Mouse (Mus musculus): Measurements from ENCODE around the gene Mas1. TPM values are rescaled to one million over a fixed set of nuclear protein-coding genes. Genes with fewer than 3 reads are reported as not detected.
A peak's percentile ranks its signal among the peaks of the same experiment; 100 is the strongest.

Gene Mas1
- polyA plus RNA-seq (2012; rRNA removed): 0.08 and 0.16 TPM in 2 replicates
- polyA plus RNA-seq (2014; fragmentation: Nextera tagmentation; extraction: Ambion mirVana): not detected in 2 replicates

GRCm38 (mm10) chr17:12868043-12868442 lies at the start of gene Mas1:
Gene Mas1, minus strand, starts transcription at chr17:12868143.
- H3K4me2 ChIP-seq (ENCODE audit: low read depth): no peak within 1 kb of the TSS
- DNase-seq (ENCODE audit: low read depth in 3 of 3, low spot score in 3 of 3) (no peak), ATAC-seq (ENCODE audit: insufficient read depth) (no peak)
- no peaks in the 10 kb centered on the region for H3K36me3 ChIP-seq (replicated peaks; ENCODE audit: control insufficient read depth, insufficient read depth, low read depth)
- 32% methylated on average over 2 of the region's 2 CpGs for WGBS (ENCODE audit: insufficient replicate concordance)
- no peak within 1 kb of the TSS for H3K4me3 ChIP-seq (ENCODE audit: insufficient read depth in 1 of 2, low read depth in 2 of 2, low read length in 2 of 2)
- TF ChIP-seq CTCF (IDR thresholded peaks at IDR 0.05; ENCODE audit: low read depth): no peak
- no peak for TF ChIP-seq EP300 (IDR thresholded peaks at IDR 0.05; ENCODE audit: low read depth)
- no peak within 1 kb of the TSS for H3K27ac ChIP-seq
- no peaks in the 10 kb centered on the region for H3K9me3 ChIP-seq (ENCODE audit: control insufficient read depth, low read length)
- no peaks in the 10 kb centered on the region; the same call in 1 of the 2 replicates for H3K27me3 ChIP-seq (ENCODE audit: control insufficient read depth, insufficient read depth, low read length)
- no peak within 1 kb of the TSS for H3K9ac ChIP-seq (replicated peaks)
- no peaks in the 10 kb centered on the region for H3K4me1 ChIP-seq (replicated peaks; ENCODE audit: control insufficient read depth in 2 of 2, insufficient read depth in 2 of 2, low read length in 1 of 2)

- WGBS (ENCODE audit: insufficient replicate concordance): under 1% methylated on average over 40 of the region's 40 CpGs
- H3K27ac ChIP-seq: peak overlapping the region; percentile 73
- DNase-seq (ENCODE audit: low read depth in 3 of 3, low spot score in 3 of 3): peak; percentile 68 to 72 (median 69)
- peaks cover 5 to 8% of the 10 kb centered on the region in 2 experiments; a peak in 3 of 4 replicates for H3K4me1 ChIP-seq (replicated peaks; ENCODE audit: control insufficient read depth in 2 of 2, insufficient read depth in 2 of 2, low read length in 1 of 2)
- no peaks in the 10 kb centered on the region for H3K27me3 ChIP-seq (ENCODE audit: control insufficient read depth, insufficient read depth, low read length)
- H3K9me3 ChIP-seq (ENCODE audit: control insufficient read depth, low read length): no peaks in the 10 kb centered on the region
- peak overlapping the region; percentile 73 to 88 for H3K4me3 ChIP-seq (ENCODE audit: insufficient read depth in 1 of 2, low read depth in 2 of 2, low read length in 2 of 2)
- TF ChIP-seq EP300 (IDR thresholded peaks at IDR 0.05; ENCODE audit: low read depth) (0 out of 2 replicates have a peak, but pooled peaks have one; percentile 36), CTCF (IDR thresholded peaks at IDR 0.05; ENCODE audit: low read depth) (no peak)
- peak overlapping the region; percentile 91 for H3K4me2 ChIP-seq (ENCODE audit: low read depth)
- peak overlapping the region; percentile 90 for H3K9ac ChIP-seq (replicated peaks)
- peaks cover 60% of the 10 kb centered on the region for H3K36me3 ChIP-seq (replicated peaks; ENCODE audit: control insufficient read depth, insufficient read depth, low read depth)
- peak; percentile 72 for ATAC-seq (ENCODE audit: insufficient read depth)
Measured at GRCm38 (mm10) chr17:12916588-12917380, 48.8 kb upstream of the Mas1 start.

- Histone ChIP-seq H3K4me3 (ENCODE audit: insufficient read depth in 1 of 2, low read depth in 2 of 2, low read length in 2 of 2) (peak within 1 kb of the TSS; percentile 73 to 88), H3K27me3 (ENCODE audit: control insufficient read depth, insufficient read depth, low read length) (no peaks in the 10 kb centered on the region), H3K4me2 (ENCODE audit: low read depth) (peak within 1 kb of the TSS; percentile 91), H3K36me3 (replicated peaks; ENCODE audit: control insufficient read depth, insufficient read depth, low read depth) (peaks cover 61% of the 10 kb centered on the region), H3K4me1 (replicated peaks; ENCODE audit: control insufficient read depth in 2 of 2, insufficient read depth in 2 of 2, low read length in 1 of 2) (peaks cover 5 to 8% of the 10 kb centered on the region in 2 experiments; a peak in 3 of 4 replicates), H3K9ac (replicated peaks) (peak within 1 kb of the TSS; percentile 90), H3K27ac (peak within 1 kb of the TSS; percentile 73), H3K9me3 (ENCODE audit: control insufficient read depth, low read length) (no peaks in the 10 kb centered on the region)
- DNase-seq (ENCODE audit: low read depth in 3 of 3, low spot score in 3 of 3) (peak; percentile 99), ATAC-seq (ENCODE audit: insufficient read depth) (peak; percentile 97)
- no peak for TF ChIP-seq CTCF (IDR thresholded peaks at IDR 0.05; ENCODE audit: low read depth)
- TF ChIP-seq EP300 (IDR thresholded peaks at IDR 0.05; ENCODE audit: low read depth): no peak
- WGBS (ENCODE audit: insufficient replicate concordance): under 1% methylated on average over 56 of the region's 56 CpGs
Measured at GRCm38 (mm10) chr17:12915881-12916583, 48.1 kb upstream of the Mas1 start, which contains the start of gene Mrpl18. Gene Mrpl18, minus strand, starts transcription at chr17:12916345.

GRCm38 (mm10) chr17:12915488-12915880 lies 47.5 kb upstream of the Mas1 start, which contains the start of gene Tcp1:
Gene Tcp1, plus strand, starts transcription at chr17:12915701.
- Histone ChIP-seq H3K9ac (replicated peaks) (peak within 1 kb of the TSS; percentile 90), H3K27me3 (ENCODE audit: control insufficient read depth, insufficient read depth, low read length) (no peaks in the 10 kb centered on the region), H3K27ac (peak within 1 kb of the TSS; percentile 73), H3K4me1 (replicated peaks; ENCODE audit: control insufficient read depth in 2 of 2, insufficient read depth in 2 of 2, low read length in 1 of 2) (peaks cover 5 to 8% of the 10 kb centered on the region in 2 experiments; a peak in 3 of 4 replicates), H3K36me3 (replicated peaks; ENCODE audit: control insufficient read depth, insufficient read depth, low read depth) (peaks cover 60% of the 10 kb centered on the region), H3K4me3 (ENCODE audit: insufficient read depth in 1 of 2, low read depth in 2 of 2, low read length in 2 of 2) (peak within 1 kb of the TSS; percentile 73 to 88), H3K4me2 (ENCODE audit: low read depth) (peak within 1 kb of the TSS; percentile 91), H3K9me3 (ENCODE audit: control insufficient read depth, low read length) (no peaks in the 10 kb centered on the region)
- WGBS (ENCODE audit: insufficient replicate concordance): 0% methylated on average over 18 of the region's 18 CpGs
- no peak for ATAC-seq (ENCODE audit: insufficient read depth)
- DNase-seq (ENCODE audit: low read depth in 3 of 3, low spot score in 3 of 3): no peak
- TF ChIP-seq CTCF (IDR thresholded peaks at IDR 0.05; ENCODE audit: low read depth) (no peak), EP300 (IDR thresholded peaks at IDR 0.05; ENCODE audit: low read depth) (no peak)

Measured in liver, embryonic 14.5 days (tissue).